ENCODE assay signal across 13 mouse cellular contexts in the genomic region with DNA sequence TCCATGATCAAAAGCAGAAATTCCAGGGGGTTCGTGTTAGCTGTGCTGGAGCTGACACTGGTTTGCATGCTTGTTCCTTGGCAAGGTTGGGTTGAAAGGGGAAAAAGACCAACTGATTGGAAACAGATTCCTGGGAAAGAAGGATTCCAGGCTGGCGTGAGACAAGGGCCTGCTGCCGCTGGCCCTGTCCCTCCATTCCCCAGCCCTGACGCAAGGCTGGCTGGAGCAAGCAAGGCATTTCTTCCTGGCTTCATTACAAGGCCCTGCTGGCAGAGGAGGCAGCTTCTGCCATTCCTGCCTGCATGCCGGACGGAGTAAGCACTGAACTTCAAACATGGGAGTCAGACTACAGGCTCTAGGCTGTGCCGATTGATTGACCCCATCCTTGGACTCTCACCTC. TPM values are rescaled to one million over a fixed set of nuclear protein-coding genes. Genes with fewer than 3 reads are reported as not detected.
DNase-seq lines count a peak whose midpoint lies in the region; ATAC-seq lines count a peak whose summit lies in the region.
"Had no signal": no experiment of that assay in that cellular context is flagged by ENCODE, and none has a peak within 500 bp of the region (broad histone marks: within the 10 kb centered on the region; RNA-seq: fewer than 3 reads in every experiment).

No protein-coding gene starts in this region.

- H3K9ac ChIP-seq in limb, embryonic 15.5 days, result 0 out of 2 replicates have a peak overlapping the region, but pooled peaks have one; percentile 18
- H3K9ac ChIP-seq: forebrain, postnatal 0 days; midbrain, embryonic 13.5 days had no signal

- 0 out of 2 replicates have a peak, but pooled peaks have one; percentile 61 for ATAC-seq in limb, embryonic 15.5 days (ENCODE audit: insufficient number of reproducible peaks, low FRiP score, low TSS enrichment, low read depth)
- ATAC-seq: forebrain, postnatal 0 days; intestine, postnatal 0 days; midbrain, embryonic 13.5 days had no signal

- no peaks in the 10 kb centered on the region for H3K9me3 ChIP-seq in limb, embryonic 15.5 days
- H3K9me3 ChIP-seq: midbrain, embryonic 13.5 days had no signal

- 29% methylated on average over 7 of the region's 7 CpGs for WGBS in limb, embryonic 15.5 days

- H3K4me3 ChIP-seq in limb, embryonic 15.5 days, result no peak overlapping the region
- H3K4me3 ChIP-seq: midbrain, embryonic 13.5 days had no signal

- peak; percentile 60 for DNase-seq in adrenal gland, adult 2 months
- no peak for DNase-seq in adrenal gland, postnatal 4 days (ENCODE audit: low spot score in 2 of 2)
- peak; percentile 88 for DNase-seq in Muller cell, postnatal 12 days (ENCODE audit: inconsistent ontology term)
- peak; percentile 73 for DNase-seq in gastrocnemius, postnatal 14 days
- DNase-seq in layer of hippocampus, postnatal 25 days (ENCODE audit: extremely low spot score in 1 of 2, low spot score in 1 of 2), result no peak
- DNase-seq in embryo, embryonic 9.5 days (ENCODE audit: extremely low spot score), result no peak
- no peak for DNase-seq in frontal cortex, postnatal 36 days (ENCODE audit: low spot score in 2 of 2)
- DNase-seq: forebrain, postnatal 0 days had no signal

- H3K36me3 ChIP-seq in limb, embryonic 15.5 days, result no peaks in the 10 kb centered on the region
- H3K36me3 ChIP-seq: midbrain, embryonic 13.5 days had no signal

- intact Hi-C loops in gastrocnemius, postnatal 14 days (cut with DNase I; ENCODE audit: low total_unique reads), result no loop called here

- no peaks in the 10 kb centered on the region for H3K27me3 ChIP-seq in limb, embryonic 15.5 days
- H3K27me3 ChIP-seq: midbrain, embryonic 13.5 days had no signal

- H3K4me1 ChIP-seq in limb, embryonic 15.5 days, result peaks cover 21% of the 10 kb centered on the region
- H3K4me1 ChIP-seq: midbrain, embryonic 13.5 days had no signal

- H3K27ac ChIP-seq in limb, embryonic 15.5 days, result peak overlapping the region; percentile 72
- H3K27ac ChIP-seq: midbrain, embryonic 13.5 days had no signal

- no peak overlapping the region for H3K4me2 ChIP-seq in limb, embryonic 15.5 days
- H3K4me2 ChIP-seq: midbrain, embryonic 13.5 days had no signal

RNA-seq across cellular contexts. Expression of a gene that starts 22.2 kb away (rescaled TPM):
- total RNA-seq in adrenal gland, adult 2 months (2021), result 1 to 10 TPM in 1 of 2 experiments, under 1 TPM in 1; 0.20 to 1.8 TPM
- 1.2 and 1.9 TPM in 2 replicates for polyA plus RNA-seq in adrenal gland, adult 2 months (2012; rRNA removed)
- not detected for total RNA-seq in adrenal gland, postnatal 4 days (2021)
- under 1 TPM; 0.27 to 0.39 TPM for total RNA-seq in gastrocnemius, postnatal 14 days (2021)
- 1.1 TPM in 2 replicates for polyA plus RNA-seq in limb, embryonic 15.5 days (2015; fragmentation: Nextera tagmentation; extraction: Ambion mirVana)
- total RNA-seq in layer of hippocampus, postnatal 25 days (2021), result not detected
- total RNA-seq: forebrain, postnatal 0 days had no signal
- polyA plus RNA-seq: intestine, postnatal 0 days had no signal

RNA-seq across cellular contexts. Expression of a gene that starts 48.4 kb away (rescaled TPM):
- total RNA-seq in adrenal gland, adult 2 months (2021), result 1 to 10 TPM; 4.1 to 5.5 TPM
- polyA plus RNA-seq in adrenal gland, adult 2 months (2012; rRNA removed), result 0.65 and 0.69 TPM in 2 replicates
- 1 to 10 TPM; 6.1 TPM for total RNA-seq in adrenal gland, postnatal 4 days (2021)
- total RNA-seq in gastrocnemius, postnatal 14 days (2021), result 1 to 10 TPM in 1 of 2 experiments, under 1 TPM in 1; 0.91 to 1.5 TPM
- polyA plus RNA-seq in limb, embryonic 15.5 days (2015; fragmentation: Nextera tagmentation; extraction: Ambion mirVana), result 9.0 and 9.9 TPM in 2 replicates
- 1 to 10 TPM; 1.2 to 1.5 TPM for total RNA-seq in layer of hippocampus, postnatal 25 days (2021)

RNA-seq across cellular contexts. Expression of a gene that starts 55.0 kb away (rescaled TPM):
- not detected for total RNA-seq in adrenal gland, adult 2 months (2021)
- polyA plus RNA-seq in adrenal gland, adult 2 months (2012; rRNA removed), result 0.19 TPM in 1 of 2 replicates, not detected in the other
- total RNA-seq in adrenal gland, postnatal 4 days (2021), result not detected
- not detected for total RNA-seq in gastrocnemius, postnatal 14 days (2021)
- not detected in 2 replicates for polyA plus RNA-seq in limb, embryonic 15.5 days (2015; fragmentation: Nextera tagmentation; extraction: Ambion mirVana)
- not detected for total RNA-seq in layer of hippocampus, postnatal 25 days (2021)
- total RNA-seq: left cerebral cortex, postnatal 10 days had no signal
- polyA plus RNA-seq: forebrain, postnatal 0 days; intestine, postnatal 0 days; stomach, embryonic 14.5 days had no signal

Comparison
In these comparisons a context has a peak if more than half of its experiments do, and no peak if none do; other contexts are left out.
1. DNase-seq: peak in adrenal gland, adult 2 months (single experiment), Muller cell, postnatal 12 days (single experiment) and gastrocnemius, postnatal 14 days (single experiment); none in adrenal gland, postnatal 4 days (0 of 2), layer of hippocampus, postnatal 25 days (0 of 2), embryo, embryonic 9.5 days (single experiment) and frontal cortex, postnatal 36 days (0 of 2).